Mouse (Mus musculus): ENCODE measurements around the gene Hspbap1.

- TF ChIP-seq SMC3 (IDR thresholded peaks at IDR 0.05; ENCODE audit: low read depth, low read length) (no peak), MAFK (IDR thresholded peaks at IDR 0.05; ENCODE audit: insufficient replicate concordance, low read length) (no peak), CTCF (conservative IDR thresholded peaks at IDR 0.05 in 1 of 2, IDR thresholded peaks at IDR 0.05 in 1 of 2; ENCODE audit: low read depth in 2 of 2, low read length in 2 of 2) (no peak), EP300 (IDR thresholded peaks at IDR 0.05; ENCODE audit: low read length) (no peak), MEF2A (IDR thresholded peaks at IDR 0.05; ENCODE audit: borderline replicate concordance, low read depth, low read length) (no peak), POLR2A (IDR thresholded peaks at IDR 0.05; ENCODE audit: low read depth, low read length) (no peak), MXI1 (IDR thresholded peaks at IDR 0.05; ENCODE audit: low read depth, low read length) (no peak), POLR2AphosphoS2 (IDR thresholded peaks at IDR 0.05; ENCODE audit: low read depth, low read length) (no peak), MAX (IDR thresholded peaks at IDR 0.05; ENCODE audit: low read length) (no peak), ELF1 (IDR thresholded peaks at IDR 0.05; ENCODE audit: low read depth, low read length) (no peak), ETS1 (conservative IDR thresholded peaks at IDR 0.05; ENCODE audit: low read depth, low read length) (no peak), JUND (conservative IDR thresholded peaks at IDR 0.05; ENCODE audit: low read depth, low read length) (no peak)
These were observed 37.5 kb downstream of the Hspbap1 start for GRCm38 (mm10) chr16:35807663-35807992.

Measured in CH12.LX (cell line).